Mouse (Mus musculus): Measurements from ENCODE around the gene Arsg. TPM values are rescaled to one million over a fixed set of nuclear protein-coding genes. Genes with fewer than 3 reads are reported as not detected.

The Arsg gene
- total and polyA plus RNA-seq, 2 experiments from 2014 or later = 4.3 TPM

- no peak overlapping the region for H3K4me3 ChIP-seq (ENCODE audit: low read depth, low read length)
- H3K9ac ChIP-seq (replicated peaks; ENCODE audit: low read depth, low read length) = no peak overlapping the region
- H3K36me3 ChIP-seq (replicated peaks; ENCODE audit: control insufficient read depth, insufficient read depth, low read length) = no peaks in the 10 kb centered on the region
- no peaks in the 10 kb centered on the region for H3K27me3 ChIP-seq (ENCODE audit: control insufficient read depth, insufficient read depth, low read length)
- TF ChIP-seq EP300 (IDR thresholded peaks at IDR 0.05; ENCODE audit: low read depth) (no peak), CTCF (IDR thresholded peaks at IDR 0.05; ENCODE audit: low read depth) (no peak)
- no peak overlapping the region for H3K27ac ChIP-seq (ENCODE audit: low read depth)
- peaks cover 16% of the 10 kb centered on the region; the same call in 1 of the 2 replicates for H3K4me1 ChIP-seq (ENCODE audit: control insufficient read depth, insufficient read depth)
- H3K9me3 ChIP-seq (replicated peaks; ENCODE audit: control insufficient read depth, low read length) = no peaks in the 10 kb centered on the region
- DNase-seq (ENCODE audit: low spot score) (no peak), ATAC-seq (ENCODE audit: insufficient read depth, low read depth) (no peak)
- WGBS = 89% methylated on average over 4 of the region's 4 CpGs
- no peak overlapping the region for H3K4me2 ChIP-seq (ENCODE audit: low read depth, low read length)
These were observed 90.5 kb downstream of the Arsg start for GRCm38 (mm10) chr11:109563708-109564107.

- no peak for DNase-seq (ENCODE audit: low spot score)
- Histone ChIP-seq H3K36me3 (replicated peaks; ENCODE audit: control insufficient read depth, insufficient read depth, low read length) (no peaks in the 10 kb centered on the region), H3K9ac (replicated peaks; ENCODE audit: low read depth, low read length) (no peak overlapping the region), H3K27me3 (ENCODE audit: control insufficient read depth, insufficient read depth, low read length) (no peaks in the 10 kb centered on the region), H3K4me2 (ENCODE audit: low read depth, low read length) (no peak overlapping the region), H3K27ac (ENCODE audit: low read depth) (0 out of 2 replicates have a peak overlapping the region, but pooled peaks have one; percentile 0), H3K9me3 (replicated peaks; ENCODE audit: control insufficient read depth, low read length) (no peaks in the 10 kb centered on the region), H3K4me1 (ENCODE audit: control insufficient read depth, insufficient read depth) (peaks cover 17% of the 10 kb centered on the region; the same call in 1 of the 2 replicates), H3K4me3 (ENCODE audit: low read depth, low read length) (no peak overlapping the region)
- 77% methylated on average over 15 of the region's 15 CpGs for WGBS
- no peak for ATAC-seq (ENCODE audit: insufficient read depth, low read depth)
- TF ChIP-seq CTCF (IDR thresholded peaks at IDR 0.05; ENCODE audit: low read depth) = no peak
- no peak for TF ChIP-seq EP300 (IDR thresholded peaks at IDR 0.05; ENCODE audit: low read depth)
These were observed 91.5 kb downstream of the Arsg start for GRCm38 (mm10) chr11:109564466-109565214.

DNA sequence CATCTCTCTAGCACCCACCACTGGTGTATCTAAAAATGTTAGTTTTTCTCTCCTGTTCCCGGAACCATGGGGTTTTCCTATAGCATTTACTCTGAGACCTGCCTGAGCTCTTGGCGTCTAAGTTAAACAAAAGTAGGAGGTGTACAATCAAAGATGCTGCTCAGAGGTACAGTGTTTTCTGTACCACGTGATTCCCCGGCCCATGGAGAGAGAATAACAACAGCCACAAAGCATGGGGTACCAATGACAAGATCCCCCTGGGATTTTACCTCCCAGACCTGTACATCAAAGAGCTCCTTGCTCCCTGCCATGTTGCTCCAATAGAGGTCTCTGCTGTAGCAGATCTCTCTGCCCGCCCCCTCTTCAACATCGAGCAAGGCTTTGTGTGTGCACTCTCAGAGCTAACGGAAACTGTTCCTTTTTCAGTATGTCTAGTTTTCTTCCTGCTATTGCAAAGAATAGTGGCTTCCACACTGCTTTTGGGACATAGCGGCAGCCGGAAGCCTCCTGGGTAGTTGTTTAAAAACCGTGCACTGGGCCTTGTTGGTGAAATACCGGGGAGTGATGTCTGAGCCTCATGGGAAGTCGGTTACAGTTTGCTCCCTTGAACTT, 95.9 kb downstream of the Arsg start:
- no peak overlapping the region for H3K27ac ChIP-seq (ENCODE audit: low read depth)
- no peak overlapping the region for H3K4me2 ChIP-seq (ENCODE audit: low read depth, low read length)
- peaks cover 15% of the 10 kb centered on the region for H3K36me3 ChIP-seq (replicated peaks; ENCODE audit: control insufficient read depth, insufficient read depth, low read length)
- H3K4me1 ChIP-seq (ENCODE audit: control insufficient read depth, insufficient read depth) = peaks cover 6% of the 10 kb centered on the region; the same call in 1 of the 2 replicates
- ATAC-seq (ENCODE audit: insufficient read depth, low read depth) = no peak
- WGBS = 68% methylated on average over 12 of the region's 12 CpGs
- H3K9ac ChIP-seq (replicated peaks; ENCODE audit: low read depth, low read length) = no peak overlapping the region
- TF ChIP-seq EP300 (IDR thresholded peaks at IDR 0.05; ENCODE audit: low read depth) (no peak), CTCF (IDR thresholded peaks at IDR 0.05; ENCODE audit: low read depth) (no peak)
- no peak for DNase-seq (ENCODE audit: low spot score)
- H3K27me3 ChIP-seq (ENCODE audit: control insufficient read depth, insufficient read depth, low read length) = no peaks in the 10 kb centered on the region
- no peaks in the 10 kb centered on the region for H3K9me3 ChIP-seq (replicated peaks; ENCODE audit: control insufficient read depth, low read length)
- no peak overlapping the region for H3K4me3 ChIP-seq (ENCODE audit: low read depth, low read length)

DNA sequence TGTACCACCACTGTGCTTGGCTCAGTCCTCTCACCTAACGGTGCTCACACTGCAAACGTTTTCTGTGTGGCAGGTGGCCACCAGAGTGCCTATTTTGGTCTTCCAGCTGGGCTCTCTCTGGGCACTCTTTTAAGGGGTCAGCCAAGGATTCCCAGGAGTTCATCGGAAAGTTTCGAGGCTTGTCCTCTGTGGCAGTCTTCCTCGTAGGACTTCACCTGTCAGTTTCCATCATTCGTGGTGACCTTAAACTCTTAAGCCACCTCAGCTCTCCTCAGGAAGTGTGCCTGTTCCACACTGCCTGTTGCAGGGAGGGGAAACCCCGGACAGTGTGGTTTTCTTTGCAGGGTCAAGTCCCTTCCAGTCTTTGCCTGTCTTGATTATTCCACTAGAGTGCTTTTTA, 96.6 kb downstream of the Arsg start:
- Histone ChIP-seq H3K27me3 (ENCODE audit: control insufficient read depth, insufficient read depth, low read length) (no peaks in the 10 kb centered on the region), H3K4me1 (ENCODE audit: control insufficient read depth, insufficient read depth) (peaks cover 3% of the 10 kb centered on the region; the same call in 1 of the 2 replicates), H3K27ac (ENCODE audit: low read depth) (no peak overlapping the region), H3K36me3 (replicated peaks; ENCODE audit: control insufficient read depth, insufficient read depth, low read length) (peaks cover 22% of the 10 kb centered on the region), H3K9ac (replicated peaks; ENCODE audit: low read depth, low read length) (no peak overlapping the region), H3K4me2 (ENCODE audit: low read depth, low read length) (no peak overlapping the region), H3K9me3 (replicated peaks; ENCODE audit: control insufficient read depth, low read length) (no peaks in the 10 kb centered on the region), H3K4me3 (ENCODE audit: low read depth, low read length) (no peak overlapping the region)
- DNase-seq (ENCODE audit: low spot score) (no peak), ATAC-seq (ENCODE audit: insufficient read depth, low read depth) (no peak)
- WGBS = 44% methylated on average over 7 of the region's 7 CpGs
- TF ChIP-seq EP300 (IDR thresholded peaks at IDR 0.05; ENCODE audit: low read depth) = no peak
- no peak for TF ChIP-seq CTCF (IDR thresholded peaks at IDR 0.05; ENCODE audit: low read depth)

- Histone ChIP-seq H3K4me1 (ENCODE audit: control insufficient read depth, insufficient read depth) (peaks cover 3% of the 10 kb centered on the region; the same call in 1 of the 2 replicates), H3K4me2 (ENCODE audit: low read depth, low read length) (no peak overlapping the region), H3K4me3 (ENCODE audit: low read depth, low read length) (no peak overlapping the region), H3K27me3 (ENCODE audit: control insufficient read depth, insufficient read depth, low read length) (no peaks in the 10 kb centered on the region), H3K27ac (ENCODE audit: low read depth) (no peak overlapping the region), H3K36me3 (replicated peaks; ENCODE audit: control insufficient read depth, insufficient read depth, low read length) (peaks cover 44% of the 10 kb centered on the region), H3K9ac (replicated peaks; ENCODE audit: low read depth, low read length) (no peak overlapping the region), H3K9me3 (replicated peaks; ENCODE audit: control insufficient read depth, low read length) (no peaks in the 10 kb centered on the region)
- TF ChIP-seq CTCF (IDR thresholded peaks at IDR 0.05; ENCODE audit: low read depth) (no peak), EP300 (IDR thresholded peaks at IDR 0.05; ENCODE audit: low read depth) (no peak)
- ATAC-seq (ENCODE audit: insufficient read depth, low read depth) = no peak
- no peak for DNase-seq (ENCODE audit: low spot score)
- 85% methylated on average over 11 of the region's 11 CpGs for WGBS
These were observed 98.9 kb downstream of the Arsg start for GRCm38 (mm10) chr11:109572051-109572450.
